Mouse (Mus musculus) MEL (cell line): ENCODE results near the gene Nudt17.

Experiments
- POLR2A ChIP-seq, 2 experiments: IDR thresholded peaks; 2 replicates each; pipeline ENCODE4 v1.6.1; 2011 to 2012; ENCODE audit warnings: low read length in 2 of 2, mild to moderate bottlenecking in 2 of 2, control low read depth in 1 of 2, improper control_type of control experiment in 1 of 2, low read depth in 1 of 2, moderate library complexity in 1 of 2; ENCODE audit not compliant: control insufficient read depth in 1 of 2, insufficient read depth in 1 of 2, poor library complexity in 1 of 2
- POLR2AphosphoS2 ChIP-seq: IDR thresholded peaks from 2 replicates; pipeline ENCODE4 v1.6.1; 2011; ENCODE audit warnings: low read length, improper control_type of control experiment

- TF ChIP-seq POLR2AphosphoS2: no peak
- no peak for TF ChIP-seq POLR2A (IDR thresholded peaks at IDR 0.05; ENCODE audit: control insufficient read depth in 1 of 2, insufficient read depth in 1 of 2, low read depth in 1 of 2, low read length in 2 of 2, poor library complexity in 1 of 2)
These were observed 3.6 kb downstream of the Nudt17 start for GRCm38 (mm10) chr3:96704778-96705177.
